Mouse (Mus musculus) liver, embryonic 15.5 days (tissue): Measurements from ENCODE around the gene Slc22a17. TPM values are rescaled to one million over a fixed set of nuclear protein-coding genes. Genes with fewer than 3 reads are reported as not detected.

Experiments used
- ATAC-seq: fragments of 200-750 bp; cut with Nextera tagmentation; 2 replicates; pipeline ENCODE4 v1.8.0; 2017; ENCODE audit warnings: moderate number of reproducible peaks, mild to moderate bottlenecking, moderate library complexity; ENCODE audit not compliant: insufficient read depth
- H3K27ac ChIP-seq: fragments of 300-500 bp; sonication (generic); replicated peaks from 2 replicates; pipeline ENCODE4 v1.5.1; 2015; ENCODE audit warnings: mild to moderate bottlenecking, inconsistent platforms
- H3K27me3 ChIP-seq: fragments of 300-500 bp; sonication (generic); 2 replicates; pipeline ENCODE4 v1.6.1; 2015; ENCODE audit warnings: mild to moderate bottlenecking, inconsistent platforms
- H3K36me3 ChIP-seq: fragments of 300-500 bp; sonication (generic); replicated peaks from 2 replicates; pipeline ENCODE4 v1.6.1; 2015; ENCODE audit warnings: moderate library complexity, mild to moderate bottlenecking, inconsistent platforms
- H3K4me1 ChIP-seq: fragments of 300-500 bp; sonication (generic); replicated peaks from 2 replicates; pipeline ENCODE4 v1.6.1; 2015; ENCODE audit warnings: inconsistent platforms
- H3K4me2 ChIP-seq: fragments of 300-500 bp; sonication (generic); 2 replicates; pipeline ENCODE4 v1.6.1; 2015; ENCODE audit warnings: moderate library complexity, mild to moderate bottlenecking, inconsistent platforms
- H3K4me3 ChIP-seq: fragments of 300-500 bp; sonication (generic); replicated peaks from 2 replicates; pipeline ENCODE4 v1.5.1; 2015; ENCODE audit warnings: mild to moderate bottlenecking, inconsistent platforms
- H3K9ac ChIP-seq: fragments of 300-500 bp; sonication (generic); 2 replicates; pipeline ENCODE4 v1.6.1; 2015; ENCODE audit warnings: moderate library complexity, mild to moderate bottlenecking, inconsistent platforms
- H3K9me3 ChIP-seq: fragments of 300-500 bp; sonication (generic); replicated peaks from 2 replicates; pipeline ENCODE4 v1.6.1; 2016; ENCODE audit warnings: inconsistent platforms
- WGBS: fragments of 180-500 bp; shearing (Covaris S2); methylation state at CpG from one replicate; pipeline ENCODE4 v1.1.7; 2015; ENCODE audit warnings: mixed read lengths; ENCODE audit not compliant: insufficient replicate concordance; 5-methylcytosine and 5-hydroxymethylcytosine counted together
- polyA plus RNA-seq: library from polyadenylated mRNA; unstranded; fragments of >200 nt; fragmentation: Nextera tagmentation; extraction: Ambion mirVana; gene quantifications from 2 replicates; pipeline ENCODE4 v1.2.1, GENCODE M21; 2015

Gene Slc22a17
- polyA plus RNA-seq, 1 experiment from 2014 or later = 2.2 TPM

DNA sequence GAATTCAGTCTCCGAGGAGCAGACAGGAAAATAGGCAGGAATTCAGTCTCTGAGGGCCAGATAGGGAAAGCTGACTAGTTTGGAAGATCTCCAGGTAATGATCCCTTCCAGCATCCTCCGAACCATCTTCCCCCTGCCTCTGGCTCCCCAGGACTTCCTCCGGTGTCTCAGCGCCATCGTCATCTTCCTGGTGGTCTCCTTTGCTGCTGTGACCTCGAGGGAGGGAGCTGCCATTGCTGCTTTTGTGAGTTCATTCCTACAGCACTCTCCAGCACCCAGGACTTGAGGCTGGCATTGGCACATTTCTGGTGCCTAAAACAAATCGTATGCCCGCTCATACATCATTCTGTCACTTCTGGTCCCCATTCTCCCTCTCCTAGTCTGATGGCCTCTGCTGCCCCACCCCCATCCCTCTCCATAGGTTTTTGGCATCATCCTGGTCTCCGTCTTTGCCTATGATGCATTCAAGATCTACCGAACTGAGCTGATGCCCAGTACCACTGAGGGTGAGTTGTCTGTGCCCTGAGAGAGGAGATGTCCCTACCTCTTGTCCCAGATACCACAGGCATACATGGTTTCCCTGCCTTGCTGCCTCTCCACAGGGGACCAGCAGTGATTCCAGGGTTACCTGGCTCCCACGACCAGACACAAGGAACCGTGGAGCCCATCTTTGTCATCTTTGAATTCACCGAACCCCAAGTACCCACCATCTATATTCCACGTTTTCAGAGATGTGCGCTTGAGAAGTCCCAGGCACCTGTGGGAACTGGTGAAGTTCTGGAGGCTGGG, 25.7 kb upstream of the Slc22a17 start:
- Histone ChIP-seq H3K4me3 (no peak overlapping the region), H3K4me1 (no peaks in the 10 kb centered on the region), H3K27me3 (peaks cover 8% of the 10 kb centered on the region; the same call in 1 of the 2 replicates), H3K9me3 (no peaks in the 10 kb centered on the region), H3K27ac (no peak overlapping the region), H3K9ac (no peak overlapping the region), H3K4me2 (no peak overlapping the region), H3K36me3 (no peaks in the 10 kb centered on the region)
- 63% methylated on average over 15 of the region's 15 CpGs for WGBS
- ATAC-seq = no peak

- Histone ChIP-seq H3K36me3 (no peaks in the 10 kb centered on the region), H3K27ac (no peak overlapping the region), H3K4me3 (no peak overlapping the region), H3K4me1 (no peaks in the 10 kb centered on the region), H3K9ac (no peak overlapping the region), H3K27me3 (peaks cover 8% of the 10 kb centered on the region; the same call in 1 of the 2 replicates), H3K9me3 (no peaks in the 10 kb centered on the region), H3K4me2 (no peak overlapping the region)
- no peak for ATAC-seq
- 69% methylated on average over 16 of the region's 16 CpGs for WGBS
Measured at GRCm38 (mm10) chr14:54937361-54938182, 24.6 kb upstream of the Slc22a17 start.

GRCm38 (mm10) chr14:54936831-54937160, 23.9 kb upstream of the Slc22a17 start:
- Histone ChIP-seq H3K27ac (no peak overlapping the region), H3K4me2 (no peak overlapping the region), H3K9me3 (no peaks in the 10 kb centered on the region), H3K36me3 (no peaks in the 10 kb centered on the region), H3K4me1 (no peaks in the 10 kb centered on the region), H3K9ac (no peak overlapping the region), H3K27me3 (peaks cover 8% of the 10 kb centered on the region; the same call in 1 of the 2 replicates), H3K4me3 (no peak overlapping the region)
- 27% methylated on average over 6 of the region's 6 CpGs for WGBS
- no peak for ATAC-seq

DNA sequence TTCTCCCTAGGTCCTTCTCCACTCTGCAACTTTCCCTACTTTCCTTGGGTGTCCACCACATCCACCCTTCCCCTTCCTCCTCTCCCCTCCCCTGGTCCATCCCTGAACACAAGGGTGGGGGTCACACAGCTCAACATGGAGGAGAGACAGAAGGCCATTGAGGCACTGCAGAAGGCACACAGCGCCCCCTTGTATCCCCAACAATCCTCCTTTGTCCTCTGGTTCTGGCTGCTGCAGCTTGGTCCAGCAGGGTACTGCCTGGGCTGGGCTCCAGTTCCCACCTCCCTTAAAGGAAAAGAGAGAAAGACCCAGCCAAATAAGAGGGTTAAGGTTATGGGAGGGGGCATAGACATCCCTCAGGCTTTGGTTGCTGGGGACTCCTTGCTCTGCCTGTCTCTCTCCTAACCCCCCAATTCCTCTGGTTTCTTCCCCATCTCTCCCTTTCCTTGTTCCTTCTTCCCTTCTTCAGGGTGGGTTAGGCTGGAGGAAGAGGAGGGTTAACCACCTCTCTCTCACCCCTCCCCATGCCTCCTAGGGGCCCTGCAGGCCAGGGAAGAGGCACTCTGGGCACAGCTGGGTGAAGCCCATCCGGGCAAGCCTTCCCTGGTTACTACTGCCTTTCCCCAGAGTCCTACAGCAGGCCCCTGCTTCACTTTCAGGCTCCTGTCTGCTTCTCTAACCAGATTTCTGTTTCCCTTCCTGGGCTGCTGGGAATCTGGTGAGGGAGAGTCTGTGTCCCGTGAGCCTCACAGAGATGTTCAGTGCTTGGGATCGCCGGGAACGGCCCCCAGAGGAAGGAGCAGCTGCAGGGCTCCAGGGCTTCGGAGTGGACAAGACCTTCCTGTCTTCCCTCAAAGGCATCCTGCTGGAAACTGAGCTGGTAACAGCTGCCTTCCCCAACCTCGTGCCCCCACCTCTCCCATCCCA, 23.2 kb upstream of the Slc22a17 start, which contains the start of gene Cmtm5:
Cmtm5 (plus strand) TSS at position 358 of the 927 bp plus-strand sequence.
- H3K9ac ChIP-seq = no peak within 1 kb of the TSS
- 31% methylated on average over 8 of the region's 8 CpGs for WGBS
- no peak within 1 kb of the TSS for H3K27ac ChIP-seq
- no peak within 1 kb of the TSS for H3K4me3 ChIP-seq
- peaks cover 3% of the 10 kb centered on the region; the same call in 1 of the 2 replicates for H3K27me3 ChIP-seq
- no peak for ATAC-seq
- H3K4me1 ChIP-seq = no peaks in the 10 kb centered on the region
- no peaks in the 10 kb centered on the region for H3K9me3 ChIP-seq
- no peaks in the 10 kb centered on the region for H3K36me3 ChIP-seq
- H3K4me2 ChIP-seq = no peak within 1 kb of the TSS

GRCm38 (mm10) chr14:54932645-54933150, 19.8 kb upstream of the Slc22a17 start, which contains the start of gene Il25:
Il25 (plus strand) TSS chr14:54932695.
- 55% methylated on average over 6 of the region's 6 CpGs for WGBS
- Histone ChIP-seq H3K4me3 (no peak within 1 kb of the TSS), H3K36me3 (no peaks in the 10 kb centered on the region), H3K9me3 (no peaks in the 10 kb centered on the region), H3K9ac (no peak within 1 kb of the TSS), H3K4me1 (no peaks in the 10 kb centered on the region), H3K27me3 (peaks cover 30% of the 10 kb centered on the region), H3K4me2 (no peak within 1 kb of the TSS), H3K27ac (no peak within 1 kb of the TSS)
- no peak for ATAC-seq

GRCm38 (mm10) chr14:54930431-54930830, 17.5 kb upstream of the Slc22a17 start:
- Histone ChIP-seq H3K27me3 (peaks cover 53% of the 10 kb centered on the region), H3K4me1 (peaks cover 7% of the 10 kb centered on the region), H3K4me3 (no peak overlapping the region), H3K9ac (no peak overlapping the region), H3K9me3 (no peaks in the 10 kb centered on the region), H3K36me3 (no peaks in the 10 kb centered on the region), H3K27ac (no peak overlapping the region), H3K4me2 (no peak overlapping the region)
- ATAC-seq = no peak
- WGBS = 23% methylated on average over 2 of the region's 2 CpGs

DNA sequence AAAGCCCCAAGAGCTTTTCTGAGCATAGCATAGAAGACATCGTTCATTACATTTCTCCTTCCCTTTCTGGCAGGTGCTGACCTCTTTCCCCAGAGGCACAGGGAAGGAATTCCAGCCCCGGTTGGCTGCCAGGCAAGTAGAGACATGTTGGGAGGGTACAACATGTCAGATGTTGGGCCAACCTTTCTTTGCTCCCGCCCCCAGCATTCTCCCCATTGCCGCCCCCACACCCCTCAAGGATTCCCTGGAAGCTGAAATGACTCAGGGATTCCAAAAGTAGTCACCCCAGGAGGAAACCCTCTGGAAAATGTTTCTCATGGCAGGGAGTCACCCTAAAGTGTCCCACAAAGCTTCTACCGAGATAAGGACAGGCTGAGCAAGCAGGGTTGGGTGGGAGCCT, 16.9 kb upstream of the Slc22a17 start:
- Histone ChIP-seq H3K27me3 (peaks cover 59% of the 10 kb centered on the region), H3K27ac (no peak overlapping the region)

DNA sequence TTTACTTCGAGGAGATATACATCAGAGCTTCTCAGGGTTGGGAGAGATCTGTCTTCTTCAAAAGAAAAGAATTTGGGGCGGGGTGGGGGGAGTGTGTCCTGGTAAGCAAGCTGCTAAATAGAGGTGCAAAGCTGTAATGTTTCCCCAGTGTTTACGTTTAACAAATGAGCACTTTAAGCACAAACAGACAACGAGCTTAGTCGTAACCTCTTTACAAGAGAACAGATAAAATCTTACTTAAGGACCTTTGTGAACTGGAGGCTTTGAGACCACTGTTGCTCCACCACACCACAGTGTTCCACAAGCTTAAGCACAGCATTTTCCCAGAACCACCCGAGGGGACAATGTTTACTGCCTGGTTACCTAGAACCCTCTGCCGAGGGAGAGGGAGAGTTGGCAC, 14.4 kb upstream of the Slc22a17 start:
- no peak for ATAC-seq
- peaks cover 78% of the 10 kb centered on the region for H3K27me3 ChIP-seq
- H3K9me3 ChIP-seq = no peaks in the 10 kb centered on the region
- no peak overlapping the region for H3K4me3 ChIP-seq
- H3K4me1 ChIP-seq = peaks cover 19% of the 10 kb centered on the region
- H3K36me3 ChIP-seq = no peaks in the 10 kb centered on the region
- H3K27ac ChIP-seq = no peak overlapping the region
- no peak overlapping the region for H3K9ac ChIP-seq
- H3K4me2 ChIP-seq = no peak overlapping the region
- WGBS = 23% methylated on average over 7 of the region's 7 CpGs

More for the DNA sequence above, 16.9 kb upstream of the Slc22a17 start:
- peaks cover 13% of the 10 kb centered on the region for H3K4me1 ChIP-seq
- ATAC-seq = no peak
- H3K36me3 ChIP-seq = no peaks in the 10 kb centered on the region
- H3K4me2 ChIP-seq = no peak overlapping the region
- no peaks in the 10 kb centered on the region for H3K9me3 ChIP-seq
- 53% methylated on average over 5 of the region's 5 CpGs for WGBS
- H3K4me3 ChIP-seq = no peak overlapping the region
- H3K9ac ChIP-seq = no peak overlapping the region

- Histone ChIP-seq H3K27ac (no peak overlapping the region), H3K27me3 (peaks cover 83% of the 10 kb centered on the region), H3K9ac (no peak overlapping the region), H3K4me3 (peak overlapping the region; percentile 35), H3K36me3 (no peaks in the 10 kb centered on the region), H3K4me2 (peak overlapping the region; percentile 58), H3K4me1 (peaks cover 19% of the 10 kb centered on the region), H3K9me3 (no peaks in the 10 kb centered on the region)
- 3% methylated on average over 53 of the region's 58 CpGs for WGBS
- ATAC-seq = no peak
Measured at GRCm38 (mm10) chr14:54926401-54927158, 13.6 kb upstream of the Slc22a17 start.
